Mouse (Mus musculus) spleen, adult 2 months (tissue): ENCODE data around the gene Shc4. TPM values are rescaled to one million over a fixed set of nuclear protein-coding genes. Genes with fewer than 3 reads are reported as not detected.

Source experiments
- DNase-seq, 2 experiments: peaks; one replicate each; pipeline versions ENCODE4 v3.0.0 to v3.0.0-alpha.2; 2012 to 2021; ENCODE audit warnings: low spot score in 2 of 2, low read depth in 1 of 2
- H3K27ac ChIP-seq: fragments of 200-500 bp; 2 replicates; pipeline ENCODE4 v1.5.1; 2012; ENCODE audit warnings: low read length, inconsistent platforms; ENCODE audit not compliant: insufficient read depth
- H3K27me3 ChIP-seq: fragments of 200-500 bp; 2 replicates; pipeline ENCODE4 v1.6.1; 2012; ENCODE audit warnings: mild to moderate bottlenecking, moderate library complexity, low read length, inconsistent platforms; ENCODE audit not compliant: control insufficient read depth, insufficient read depth
- H3K36me3 ChIP-seq: fragments of 200-500 bp; 2 replicates; pipeline ENCODE4 v1.6.1; 2012; ENCODE audit warnings: mild to moderate bottlenecking, low read length, inconsistent platforms; ENCODE audit not compliant: control insufficient read depth, insufficient read depth
- H3K4me1 ChIP-seq: fragments of 200-500 bp; 2 replicates; pipeline ENCODE4 v1.6.1; 2011; ENCODE audit warnings: inconsistent platforms; ENCODE audit not compliant: control insufficient read depth, insufficient read depth, insufficient read length
- H3K4me3 ChIP-seq: fragments of 200-500 bp; 2 replicates; pipeline ENCODE4 v1.5.1; 2011; ENCODE audit warnings: mild to moderate bottlenecking, inconsistent platforms; ENCODE audit not compliant: insufficient read depth, insufficient read length; ENCODE audit errors: extremely low read depth
- CTCF ChIP-seq: fragments of 200-500 bp; IDR thresholded peaks from 2 replicates; pipeline ENCODE4 v1.5.1; 2011; ENCODE audit warnings: mild to moderate bottlenecking, inconsistent platforms; ENCODE audit not compliant: insufficient read depth, insufficient read length, insufficient replicate concordance; ENCODE audit errors: extremely low read depth
- POLR2A ChIP-seq: fragments of 200-500 bp; IDR thresholded peaks from 2 replicates; pipeline ENCODE4 v1.6.1; 2011; ENCODE audit warnings: low read depth, low read length, inconsistent platforms
- WGBS: fragments of 180-500 bp; shearing (Covaris S2); methylation state at CpG from one replicate; pipeline ENCODE4 v1.1.7; 2018; 5-methylcytosine and 5-hydroxymethylcytosine counted together
- polyA plus RNA-seq: library from polyadenylated mRNA; depleted of rRNA; stranded (reverse); fragments of >200 nt; gene quantifications from 2 replicates; pipeline ENCODE4 v1.2.3, GENCODE M21; 2012

Shc4 gene
- polyA plus RNA-seq, 1 experiment: 0.23 TPM

DNA sequence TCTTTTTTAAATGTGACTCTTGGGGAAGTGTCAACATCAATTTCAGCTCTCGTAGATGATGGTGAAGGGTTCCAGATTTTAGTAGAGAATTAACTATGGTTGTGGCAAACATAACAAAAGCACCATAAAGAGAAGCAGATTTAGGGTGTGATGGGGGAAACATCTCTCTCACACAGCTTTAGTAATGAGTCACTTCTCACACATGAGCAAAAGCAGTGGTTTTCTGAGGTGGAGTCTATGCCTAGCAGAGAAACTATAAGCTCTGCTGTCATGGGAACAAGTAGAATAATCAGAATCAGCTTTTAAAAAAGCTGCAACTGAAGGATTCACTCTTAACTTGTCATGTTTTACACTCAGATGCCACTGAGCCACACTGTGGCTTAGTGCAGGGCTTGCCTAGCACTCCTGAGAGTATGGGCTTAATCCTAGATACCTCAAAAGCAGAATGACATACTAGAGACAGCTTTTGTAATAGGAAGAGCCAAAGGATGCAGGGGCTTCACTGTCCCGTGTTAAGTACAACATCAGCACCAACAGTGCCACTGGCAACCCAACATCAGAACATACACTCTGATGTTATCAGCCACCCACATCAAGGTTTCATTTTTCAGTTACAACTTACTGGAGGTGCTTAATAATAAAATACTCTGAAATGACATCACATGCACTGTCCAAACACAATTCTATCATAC, 11.5 kb upstream of the Shc4 start:
- WGBS: 70% methylated on average over 2 of the region's 2 CpGs
- DNase-seq: no peak
- Histone ChIP-seq H3K36me3 (peaks cover 9% of the 10 kb centered on the region), H3K4me3 (no peak overlapping the region), H3K27ac (no peak overlapping the region), H3K4me1 (peaks cover 5% of the 10 kb centered on the region), H3K27me3 (no peaks in the 10 kb centered on the region)
- TF ChIP-seq CTCF (no peak), POLR2A (no peak)

DNA sequence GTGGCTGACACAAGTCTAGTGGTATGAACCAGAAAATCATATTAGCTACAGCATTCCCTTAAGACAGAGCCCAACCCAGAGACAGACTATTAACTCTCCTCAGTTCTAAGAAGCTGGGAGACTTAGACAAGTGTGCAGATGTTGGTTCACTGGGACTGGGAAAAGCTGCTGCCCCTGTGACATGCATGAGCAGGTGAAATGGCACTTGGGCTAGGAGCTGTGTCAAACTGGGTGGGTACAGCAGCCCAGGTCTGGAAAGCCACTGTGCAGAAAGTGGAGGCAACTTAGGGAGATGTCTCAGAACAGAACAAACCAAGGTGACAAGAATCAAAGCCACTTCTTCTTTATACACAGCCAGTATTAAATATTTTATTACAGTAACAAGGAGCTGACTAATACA, 10.8 kb upstream of the Shc4 start:
- TF ChIP-seq POLR2A (no peak), CTCF (no peak)
- no peak overlapping the region for H3K27ac ChIP-seq
- no peak for DNase-seq
- peaks cover 4% of the 10 kb centered on the region; the same call in 1 of the 2 replicates for H3K36me3 ChIP-seq
- no peak overlapping the region for H3K4me3 ChIP-seq
- no peaks in the 10 kb centered on the region for H3K27me3 ChIP-seq
- H3K4me1 ChIP-seq: peaks cover 5% of the 10 kb centered on the region

DNA sequence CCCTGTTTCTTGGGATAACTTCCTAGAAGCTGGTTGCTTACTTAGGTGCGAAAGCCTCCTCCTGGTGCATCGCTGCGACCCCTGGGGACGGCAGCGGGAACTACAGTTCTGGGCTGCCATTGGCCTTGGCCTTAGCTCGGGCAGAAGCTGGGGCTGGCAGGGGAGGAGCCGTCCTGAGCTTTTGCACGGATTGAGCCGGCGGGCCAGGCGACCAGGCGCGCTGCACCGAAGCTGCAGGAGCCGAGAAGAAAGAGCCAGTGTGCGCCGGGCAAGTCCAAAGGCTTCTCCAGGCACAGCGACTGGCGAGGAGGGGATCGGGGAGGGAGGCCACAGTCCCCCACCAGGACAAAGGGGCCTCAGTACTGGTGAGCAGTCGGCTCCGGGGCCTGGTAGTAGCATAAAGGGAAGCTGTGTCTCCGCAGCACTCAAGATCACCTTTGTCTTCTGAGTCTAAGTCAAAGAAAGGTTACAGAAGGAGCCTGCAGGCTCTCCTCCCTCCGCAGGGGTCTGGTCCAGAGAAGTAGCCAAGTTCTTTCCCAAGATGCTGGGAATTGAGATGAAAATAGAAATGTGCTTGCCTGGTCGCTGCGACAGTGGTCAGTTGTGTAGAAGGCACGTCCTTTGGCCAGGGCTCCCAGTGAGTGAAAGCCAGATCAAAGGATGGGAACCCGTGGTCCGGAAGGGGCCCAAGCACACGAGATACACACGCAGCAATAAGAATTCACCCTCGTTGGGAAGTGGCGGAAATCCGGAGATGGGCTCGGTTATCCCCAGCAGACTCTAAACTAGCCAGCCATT, 8.0 kb upstream of the Shc4 start:
- peak; percentile 36 to 81 for DNase-seq
- Histone ChIP-seq H3K4me1 (peaks cover 5% of the 10 kb centered on the region), H3K4me3 (peak overlapping the region; percentile 33; the same call in 1 of the 2 replicates), H3K36me3 (no peaks in the 10 kb centered on the region), H3K27ac (no peak overlapping the region), H3K27me3 (no peaks in the 10 kb centered on the region)
- TF ChIP-seq CTCF (peak; percentile 97), POLR2A (no peak)
- 27% methylated on average over 35 of the region's 35 CpGs for WGBS

DNA sequence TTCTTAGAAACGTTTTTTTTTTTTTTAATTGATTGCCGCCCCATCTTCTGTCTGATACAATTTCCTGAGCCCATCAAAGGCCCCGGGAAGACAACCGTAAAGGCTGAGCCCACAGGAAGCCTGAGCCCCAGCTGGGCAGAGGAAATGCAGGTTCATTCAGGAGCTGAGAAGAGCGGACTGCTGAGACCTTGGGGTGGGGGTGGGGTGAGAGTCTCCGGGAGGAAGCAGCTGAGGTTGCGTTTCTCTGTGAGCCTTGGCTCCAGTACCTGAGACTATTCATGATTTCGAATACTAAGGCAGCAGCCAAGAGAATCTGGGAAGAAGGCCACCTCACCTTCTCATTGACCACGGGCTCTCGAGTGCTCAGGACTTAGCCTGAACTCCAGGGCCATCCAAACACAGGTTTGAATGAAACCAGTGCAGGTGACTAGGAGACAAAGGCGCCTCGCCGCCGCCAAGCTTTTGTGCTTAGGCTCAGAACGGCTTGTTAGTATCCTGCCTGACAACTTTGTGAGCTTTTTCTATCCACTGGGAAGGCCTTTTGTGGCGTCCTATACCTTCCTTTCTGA, 682 bp upstream of the Shc4 start:
- peaks cover 9% of the 10 kb centered on the region; the same call in 1 of the 2 replicates for H3K4me1 ChIP-seq
- peaks cover 11% of the 10 kb centered on the region for H3K27me3 ChIP-seq
- no peak for DNase-seq
- H3K27ac ChIP-seq: no peak overlapping the region
- H3K36me3 ChIP-seq: no peaks in the 10 kb centered on the region
- TF ChIP-seq POLR2A (no peak), CTCF (no peak)
- no peak overlapping the region for H3K4me3 ChIP-seq
- 10% methylated on average over 16 of the region's 16 CpGs for WGBS

DNA sequence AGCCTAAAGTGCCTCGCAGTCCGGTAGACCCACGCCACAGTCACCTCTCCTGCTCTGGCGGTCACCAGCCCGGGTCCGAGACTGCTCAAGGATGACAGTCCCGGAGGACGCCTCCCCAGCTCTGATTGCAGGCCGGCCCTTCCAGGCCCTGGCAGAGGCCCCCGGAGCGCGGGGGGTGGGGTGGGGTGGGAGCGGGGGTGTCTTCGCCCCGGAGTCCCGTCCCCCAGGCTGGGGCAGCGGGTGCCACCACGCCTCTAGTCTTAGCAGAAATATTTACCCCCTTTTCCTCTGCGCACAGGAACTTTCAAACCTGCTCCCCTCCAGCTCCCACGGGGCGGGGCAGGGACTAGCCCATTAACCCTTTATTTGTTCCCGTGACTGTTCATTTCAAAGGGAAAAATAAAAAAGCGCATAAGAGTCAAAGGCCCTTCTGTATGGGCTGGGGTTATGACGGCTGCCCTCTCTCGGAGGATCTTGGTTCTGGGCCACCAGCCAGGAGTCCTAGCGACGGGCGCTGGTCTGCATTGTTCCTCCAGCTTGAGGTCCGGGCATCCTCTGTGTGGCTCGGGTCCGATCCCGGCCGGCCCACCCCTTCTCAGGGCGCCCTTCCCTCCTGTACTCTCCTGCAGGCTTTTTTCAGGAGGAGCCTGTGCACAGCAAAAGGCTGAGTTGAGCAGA, 401 bp downstream of the Shc4 start:
- Histone ChIP-seq H3K4me1 (peaks cover 9% of the 10 kb centered on the region; the same call in 1 of the 2 replicates), H3K27ac (no peak overlapping the region), H3K27me3 (peaks cover 11% of the 10 kb centered on the region), H3K36me3 (no peaks in the 10 kb centered on the region), H3K4me3 (peak overlapping the region; percentile 36; the same call in 1 of the 2 replicates)
- DNase-seq: peak in 1 of 2 experiments; percentile 24
- TF ChIP-seq CTCF: no peak
- TF ChIP-seq POLR2A: no peak
- 1% methylated on average over 34 of the region's 34 CpGs for WGBS

DNA sequence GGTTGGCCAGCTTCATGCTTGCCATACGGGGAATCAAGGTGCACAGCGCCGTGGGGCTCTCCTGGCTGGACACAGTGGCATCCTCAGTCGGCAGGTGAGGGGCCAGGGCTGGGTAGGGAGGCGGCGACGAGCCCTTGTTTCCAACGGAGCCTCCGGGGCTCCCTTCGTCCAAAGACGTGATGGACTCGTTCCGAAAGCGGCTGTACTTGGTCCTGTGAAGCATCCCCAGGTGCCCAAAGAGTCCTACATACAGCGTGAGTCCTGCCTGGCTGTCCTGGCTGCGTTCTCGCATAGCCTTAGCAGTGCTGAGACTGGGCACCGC, 901 bp downstream of the Shc4 start:
- H3K27ac ChIP-seq: no peak overlapping the region
- WGBS: 9% methylated on average over 18 of the region's 18 CpGs
- no peaks in the 10 kb centered on the region for H3K36me3 ChIP-seq
- TF ChIP-seq POLR2A: no peak
- TF ChIP-seq CTCF: no peak
- DNase-seq: no peak
- H3K4me3 ChIP-seq: peak overlapping the region; percentile 15; the same call in 1 of the 2 replicates
- H3K27me3 ChIP-seq: peaks cover 11% of the 10 kb centered on the region
- H3K4me1 ChIP-seq: peaks cover 9% of the 10 kb centered on the region; the same call in 1 of the 2 replicates
